Mouse (Mus musculus): ENCODE results near the gene Ppfia2. TPM values are rescaled to one million over a fixed set of nuclear protein-coding genes. Genes with fewer than 3 reads are reported as not detected.

Ppfia2 gene
- polyA plus RNA-seq, 1 experiment from 2014 or later: 2.0 TPM

DNA sequence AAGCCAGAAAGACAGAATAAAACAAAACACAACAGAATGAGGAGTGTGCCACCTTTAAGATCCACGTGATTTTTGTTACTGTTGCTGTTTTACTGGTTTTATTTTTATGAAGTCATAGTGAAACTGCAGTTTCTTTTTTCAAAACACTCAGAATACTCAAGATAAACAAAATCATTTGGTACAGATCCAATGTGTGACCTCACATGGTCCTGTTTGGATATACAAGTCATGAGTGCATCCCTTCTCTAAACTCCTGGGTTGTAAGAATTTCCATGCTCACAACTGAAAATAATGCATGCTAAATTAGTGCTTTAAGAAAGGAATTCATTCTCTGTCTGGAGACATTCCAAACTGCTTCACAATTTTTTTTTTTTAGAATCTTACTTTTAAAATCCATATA is 469.3 kb downstream of the Ppfia2 start:
- H3K36me3 ChIP-seq (ENCODE audit: control insufficient read depth, insufficient read depth, low read length): no peaks in the 10 kb centered on the region
- H3K4me1 ChIP-seq (ENCODE audit: control insufficient read depth, insufficient read depth, low read length): no peaks in the 10 kb centered on the region
- no peaks in the 10 kb centered on the region for H3K9me3 ChIP-seq (ENCODE audit: control insufficient read depth, low read depth, low read length)
- H3K9ac ChIP-seq (replicated peaks; ENCODE audit: low read depth, low read length): no peak overlapping the region
- 61% methylated on average over 1 of the region's 1 CpGs for WGBS
- H3K4me3 ChIP-seq (ENCODE audit: low read depth, low read length): no peak overlapping the region
- no peak for ATAC-seq (ENCODE audit: insufficient number of reproducible peaks, insufficient read depth, low FRiP score, low read depth)
- no peak overlapping the region for H3K27ac ChIP-seq (ENCODE audit: low read length)
- no peak overlapping the region for H3K4me2 ChIP-seq (replicated peaks; ENCODE audit: low read depth, low read length)
- H3K27me3 ChIP-seq (ENCODE audit: control insufficient read depth, insufficient read depth, low read length): no peaks in the 10 kb centered on the region

DNA sequence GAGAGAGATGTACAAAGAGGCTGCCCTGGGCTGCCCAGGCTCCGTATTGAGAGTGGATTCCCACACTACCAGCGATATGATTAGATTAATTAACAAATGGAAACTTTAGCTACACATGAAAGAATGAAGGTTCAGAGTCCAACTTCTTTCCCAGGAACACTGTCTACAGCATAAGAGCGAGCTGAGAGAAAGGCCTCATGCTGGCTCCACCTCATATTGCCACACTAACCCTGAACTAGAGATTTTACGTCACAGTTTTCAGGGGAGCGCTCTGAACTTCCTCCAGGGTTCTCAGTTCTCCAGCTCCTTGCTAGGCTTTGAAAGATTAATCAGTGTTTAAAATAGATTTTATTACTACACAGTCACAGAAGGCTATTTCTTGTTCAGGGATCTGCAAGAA is 471.2 kb downstream of the Ppfia2 start:
- no peak overlapping the region for H3K27ac ChIP-seq (ENCODE audit: low read length)
- H3K4me1 ChIP-seq (ENCODE audit: control insufficient read depth, insufficient read depth, low read length): no peaks in the 10 kb centered on the region
- H3K4me2 ChIP-seq (replicated peaks; ENCODE audit: low read depth, low read length): no peak overlapping the region
- no peaks in the 10 kb centered on the region for H3K27me3 ChIP-seq (ENCODE audit: control insufficient read depth, insufficient read depth, low read length)
- no peak overlapping the region for H3K4me3 ChIP-seq (ENCODE audit: low read depth, low read length)
- whole genome bisulfite sequencing: 67% methylated on average over 5 of the region's 5 CpGs
- H3K9me3 ChIP-seq (ENCODE audit: control insufficient read depth, low read depth, low read length): no peaks in the 10 kb centered on the region
- no peak for ATAC-seq (ENCODE audit: insufficient number of reproducible peaks, insufficient read depth, low FRiP score, low read depth)
- H3K36me3 ChIP-seq (ENCODE audit: control insufficient read depth, insufficient read depth, low read length): no peaks in the 10 kb centered on the region
- no peak overlapping the region for H3K9ac ChIP-seq (replicated peaks; ENCODE audit: low read depth, low read length)

DNA sequence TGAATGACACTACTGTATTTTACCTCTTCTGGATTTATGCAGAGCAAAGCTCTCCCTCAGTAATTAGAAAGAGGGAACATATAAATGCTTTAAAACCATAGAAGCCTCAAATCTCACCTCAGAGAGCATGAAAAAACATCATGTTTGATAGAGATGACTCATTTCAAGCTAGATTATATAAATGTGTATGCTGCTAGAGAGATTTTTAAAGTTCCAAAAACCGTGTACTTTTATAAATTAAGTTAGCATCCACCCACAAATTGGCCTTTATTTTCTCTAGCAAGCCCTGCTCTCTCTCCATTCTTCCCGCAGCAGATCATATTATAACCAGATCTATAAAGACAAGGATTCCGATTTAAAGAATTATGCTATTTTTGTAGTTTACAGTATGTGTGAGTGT is 488.9 kb downstream of the Ppfia2 start:
- WGBS: 89% methylated on average over 3 of the region's 3 CpGs
- H3K4me2 ChIP-seq (replicated peaks; ENCODE audit: low read depth, low read length): no peak overlapping the region
- H3K27me3 ChIP-seq (ENCODE audit: control insufficient read depth, insufficient read depth, low read length): no peaks in the 10 kb centered on the region
- ATAC-seq (ENCODE audit: insufficient number of reproducible peaks, insufficient read depth, low FRiP score, low read depth): no peak
- no peak overlapping the region for H3K4me3 ChIP-seq (ENCODE audit: low read depth, low read length)
- no peaks in the 10 kb centered on the region for H3K36me3 ChIP-seq (ENCODE audit: control insufficient read depth, insufficient read depth, low read length)
- H3K9me3 ChIP-seq (ENCODE audit: control insufficient read depth, low read depth, low read length): no peaks in the 10 kb centered on the region
- H3K27ac ChIP-seq (ENCODE audit: low read length): no peak overlapping the region
- H3K4me1 ChIP-seq (ENCODE audit: control insufficient read depth, insufficient read depth, low read length): no peaks in the 10 kb centered on the region
- no peak overlapping the region for H3K9ac ChIP-seq (replicated peaks; ENCODE audit: low read depth, low read length)

DNA sequence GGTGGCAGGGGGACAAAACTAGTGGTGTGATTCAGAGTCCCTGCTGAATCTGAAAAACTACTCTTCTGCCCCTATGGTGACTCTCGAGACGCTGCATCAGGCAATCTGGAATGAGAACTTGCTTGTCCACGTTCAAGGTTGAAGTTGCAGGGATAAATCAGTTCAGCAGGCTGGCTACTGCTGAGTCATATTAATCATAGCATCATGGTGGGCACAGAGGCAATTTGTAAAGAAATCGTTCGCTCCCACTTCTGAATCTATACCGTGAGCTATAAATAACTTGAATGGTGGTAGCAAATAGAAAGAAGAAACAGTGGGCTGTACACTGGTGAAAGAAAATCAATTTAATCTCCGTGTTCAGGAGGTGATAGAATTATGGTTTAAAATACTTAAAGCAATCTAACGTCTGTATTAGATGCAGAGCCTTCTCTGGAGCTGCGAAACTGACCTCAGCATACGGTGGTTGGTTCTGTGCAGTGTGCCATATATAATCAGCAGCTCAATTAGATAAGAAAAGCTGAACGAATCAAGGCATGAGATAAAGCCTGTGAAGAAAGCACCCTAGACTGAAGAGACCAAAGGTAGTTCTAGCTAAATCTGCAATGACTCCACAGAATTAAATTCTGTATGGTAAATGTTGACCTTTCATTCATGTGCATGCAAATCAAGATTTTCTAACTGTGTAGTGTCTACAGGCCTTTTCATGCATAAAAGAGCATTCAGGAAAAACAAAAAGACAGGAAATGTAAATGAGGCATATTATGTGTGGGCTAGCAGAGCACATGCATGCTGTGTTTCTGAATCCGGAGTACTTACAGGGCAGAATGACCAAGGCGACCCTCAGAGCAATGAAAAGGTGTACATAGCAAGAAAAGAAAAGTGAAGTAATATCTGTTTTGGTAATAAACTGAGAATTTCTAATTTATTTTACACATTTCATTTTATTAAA is 505.3 kb downstream of the Ppfia2 start:
- WGBS: 69% methylated on average over 13 of the region's 13 CpGs
- H3K4me2 ChIP-seq (replicated peaks; ENCODE audit: low read depth, low read length): no peak overlapping the region
- no peaks in the 10 kb centered on the region for H3K36me3 ChIP-seq (ENCODE audit: control insufficient read depth, insufficient read depth, low read length)
- H3K27ac ChIP-seq (ENCODE audit: low read length): no peak overlapping the region
- H3K27me3 ChIP-seq (ENCODE audit: control insufficient read depth, insufficient read depth, low read length): no peaks in the 10 kb centered on the region
- H3K4me3 ChIP-seq (ENCODE audit: low read depth, low read length): no peak overlapping the region
- no peak overlapping the region for H3K9ac ChIP-seq (replicated peaks; ENCODE audit: low read depth, low read length)
- no peak for ATAC-seq (ENCODE audit: insufficient number of reproducible peaks, insufficient read depth, low FRiP score, low read depth)
- H3K4me1 ChIP-seq (ENCODE audit: control insufficient read depth, insufficient read depth, low read length): no peaks in the 10 kb centered on the region
- H3K9me3 ChIP-seq (ENCODE audit: control insufficient read depth, low read depth, low read length): no peaks in the 10 kb centered on the region

Data from stomach, embryonic 14.5 days (tissue).